In genomic region chr19:21396364-21396763, GRCm38 (mm10) we compare ENCODE assay signal across 18 mouse cellular contexts.
"Had no signal": no experiment of that assay in that cellular context is flagged by ENCODE, and none has a peak within 500 bp of the region (broad histone marks: within the 10 kb centered on the region; RNA-seq: fewer than 3 reads in every experiment).

No protein-coding gene starts in this region.

- H3K27me3 ChIP-seq: lung, embryonic 15.5 days; megakaryocyte, embryonic 14.5 days; midbrain, embryonic 13.5 days; midbrain, embryonic 15.5 days; neural tube, embryonic 12.5 days had no signal

- ATAC-seq: midbrain, embryonic 13.5 days; midbrain, embryonic 15.5 days had no signal

- H3K4me1 ChIP-seq: lung, embryonic 15.5 days; midbrain, embryonic 13.5 days; midbrain, embryonic 15.5 days; neural tube, embryonic 12.5 days had no signal

- H3K27ac ChIP-seq: liver, embryonic 14.5 days; lung, embryonic 15.5 days; midbrain, embryonic 13.5 days; midbrain, embryonic 15.5 days; neural tube, embryonic 12.5 days had no signal

- H3K9me3 ChIP-seq: lung, embryonic 15.5 days; megakaryocyte, embryonic 14.5 days; midbrain, embryonic 13.5 days; midbrain, embryonic 15.5 days; neural tube, embryonic 12.5 days had no signal

- DNase-seq: lung, adult 2 months; lung, postnatal 10 days; lung, postnatal 4 days; retina, postnatal 1 day; right cerebral cortex, adult 18-20 months; right cerebral cortex, postnatal 25 days; right cerebral cortex, postnatal 4 days; spleen, adult 18-20 months; thymus, adult 2 months; thymus, postnatal 25 days; thymus, postnatal 4 days had no signal

- H3K4me3 ChIP-seq: lung, embryonic 15.5 days; megakaryocyte, embryonic 14.5 days; midbrain, embryonic 13.5 days; midbrain, embryonic 15.5 days; neural tube, embryonic 12.5 days had no signal

- H3K9ac ChIP-seq: liver, embryonic 14.5 days; lung, embryonic 15.5 days; midbrain, embryonic 13.5 days; midbrain, embryonic 15.5 days; neural tube, embryonic 12.5 days had no signal

- H3K4me2 ChIP-seq: lung, embryonic 15.5 days; midbrain, embryonic 11.5 days; midbrain, embryonic 13.5 days; midbrain, embryonic 15.5 days; neural tube, embryonic 12.5 days had no signal

- H3K36me3 ChIP-seq: lung, embryonic 15.5 days; midbrain, embryonic 13.5 days; midbrain, embryonic 15.5 days; neural tube, embryonic 12.5 days had no signal
